Mouse (Mus musculus) intestine, embryonic 16.5 days (tissue): Measurements from ENCODE around the gene Col26a1. TPM values are rescaled to one million over a fixed set of nuclear protein-coding genes. Genes with fewer than 3 reads are reported as not detected.

Experiments
- ATAC-seq: fragments of 200-750 bp; cut with Nextera tagmentation; 2 replicates; pipeline ENCODE4 v1.8.0; 2017; ENCODE audit warnings: moderate TSS enrichment, moderate library complexity
- H3K27ac ChIP-seq: fragments of 300-500 bp; sonication (generic); 2 replicates; pipeline ENCODE4 v1.5.1; 2014; ENCODE audit warnings: mild to moderate bottlenecking, low read length
- H3K27me3 ChIP-seq: fragments of 300-500 bp; sonication (generic); replicated peaks from 2 replicates; pipeline ENCODE4 v1.6.1; 2014; ENCODE audit warnings: low read length, control low read depth, mixed read lengths; ENCODE audit not compliant: control insufficient read depth, insufficient read depth
- H3K36me3 ChIP-seq: fragments of 300-500 bp; sonication (generic); 2 replicates; pipeline ENCODE4 v1.6.1; 2014; ENCODE audit warnings: low read length, control low read depth; ENCODE audit not compliant: control insufficient read depth, insufficient read depth
- H3K4me1 ChIP-seq: fragments of 300-500 bp; sonication (generic); 2 replicates; pipeline ENCODE4 v1.6.1; 2014; ENCODE audit warnings: low read length, control low read depth, mixed read lengths; ENCODE audit not compliant: control insufficient read depth, insufficient read depth
- H3K4me2 ChIP-seq: fragments of 300-500 bp; sonication (generic); 2 replicates; pipeline ENCODE4 v1.6.1; 2014; ENCODE audit warnings: low read depth, low read length, control low read depth
- H3K4me3 ChIP-seq: fragments of 300-500 bp; sonication (generic); 2 replicates; pipeline ENCODE4 v1.5.1; 2014; ENCODE audit warnings: mild to moderate bottlenecking, low read length
- H3K9ac ChIP-seq: fragments of 300-500 bp; sonication (generic); 2 replicates; pipeline ENCODE4 v1.6.1; 2014; ENCODE audit warnings: low read depth, low read length
- H3K9me3 ChIP-seq: fragments of 300-500 bp; sonication (generic); 2 replicates; pipeline ENCODE4 v1.6.1; 2016; ENCODE audit warnings: low read length, control low read depth; ENCODE audit not compliant: control insufficient read depth
- WGBS: fragments of 180-500 bp; shearing (Covaris S2); extraction: QIAGEN DNeasy Blood & Tissue Kit; methylation state at CpG from one replicate; pipeline ENCODE4 v1.1.7; 2014; 5-methylcytosine and 5-hydroxymethylcytosine counted together
- polyA plus RNA-seq: library from polyadenylated mRNA; unstranded; fragments of >200 nt; fragmentation: Nextera tagmentation; extraction: Ambion mirVana; gene quantifications from 2 replicates; pipeline ENCODE4 v1.2.1, GENCODE M21; 2015

Col26a1 gene
- polyA plus RNA-seq, 1 experiment from 2014 or later, result 6.8 TPM

GRCm38 (mm10) chr5:136792541-136792940 is 90.5 kb downstream of the Col26a1 start:
- Histone ChIP-seq H3K9me3 (no peaks in the 10 kb centered on the region), H3K4me1 (peaks cover 3% of the 10 kb centered on the region; the same call in 1 of the 2 replicates), H3K4me2 (no peak overlapping the region), H3K27me3 (no peaks in the 10 kb centered on the region), H3K36me3 (no peaks in the 10 kb centered on the region), H3K9ac (no peak overlapping the region), H3K4me3 (no peak overlapping the region), H3K27ac (no peak overlapping the region)
- no peak for ATAC-seq
- 80% methylated on average over 10 of the region's 10 CpGs for WGBS

- Histone ChIP-seq H3K27me3 (no peaks in the 10 kb centered on the region), H3K9ac (no peak overlapping the region), H3K36me3 (no peaks in the 10 kb centered on the region), H3K9me3 (no peaks in the 10 kb centered on the region), H3K4me1 (no peaks in the 10 kb centered on the region; the same call in 1 of the 2 replicates), H3K27ac (no peak overlapping the region), H3K4me3 (no peak overlapping the region), H3K4me2 (no peak overlapping the region)
- ATAC-seq, result no peak
- 73% methylated on average over 3 of the region's 3 CpGs for WGBS
Observed at GRCm38 (mm10) chr5:136791204-136791603, 91.8 kb downstream of the Col26a1 start.

GRCm38 (mm10) chr5:136790570-136791196 is 92.3 kb downstream of the Col26a1 start:
- Histone ChIP-seq H3K36me3 (no peaks in the 10 kb centered on the region), H3K27ac (no peak overlapping the region), H3K4me2 (no peak overlapping the region), H3K4me1 (no peaks in the 10 kb centered on the region; the same call in 1 of the 2 replicates), H3K4me3 (no peak overlapping the region), H3K9me3 (no peaks in the 10 kb centered on the region), H3K9ac (no peak overlapping the region), H3K27me3 (no peaks in the 10 kb centered on the region)
- WGBS, result 13% methylated on average over 11 of the region's 11 CpGs
- ATAC-seq, result peak; percentile 81

- WGBS, result 72% methylated on average over 8 of the region's 8 CpGs
- no peak for ATAC-seq
- no peak overlapping the region for H3K4me3 ChIP-seq
- H3K36me3 ChIP-seq, result no peaks in the 10 kb centered on the region
- no peaks in the 10 kb centered on the region for H3K9me3 ChIP-seq
- H3K27ac ChIP-seq, result no peak overlapping the region
- no peak overlapping the region for H3K4me2 ChIP-seq
- no peaks in the 10 kb centered on the region for H3K4me1 ChIP-seq
- no peak overlapping the region for H3K9ac ChIP-seq
- no peaks in the 10 kb centered on the region for H3K27me3 ChIP-seq
Observed at GRCm38 (mm10) chr5:136784531-136784930, 98.5 kb downstream of the Col26a1 start.

- Histone ChIP-seq H3K4me3 (no peak overlapping the region), H3K9me3 (no peaks in the 10 kb centered on the region), H3K27ac (no peak overlapping the region), H3K27me3 (no peaks in the 10 kb centered on the region), H3K36me3 (no peaks in the 10 kb centered on the region), H3K4me1 (no peaks in the 10 kb centered on the region), H3K9ac (no peak overlapping the region), H3K4me2 (no peak overlapping the region; the same call in 1 of the 2 replicates)
- WGBS, result 52% methylated on average over 13 of the region's 13 CpGs
- no peak for ATAC-seq
Observed at GRCm38 (mm10) chr5:136782600-136782999, 100.4 kb downstream of the Col26a1 start.

- H3K4me1 ChIP-seq, result no peaks in the 10 kb centered on the region
- WGBS, result 52% methylated on average over 10 of the region's 10 CpGs
- no peak overlapping the region for H3K4me3 ChIP-seq
- no peak overlapping the region for H3K9ac ChIP-seq
- ATAC-seq, result no peak
- H3K9me3 ChIP-seq, result no peaks in the 10 kb centered on the region
- H3K36me3 ChIP-seq, result no peaks in the 10 kb centered on the region
- H3K27ac ChIP-seq, result no peak overlapping the region
- H3K27me3 ChIP-seq, result no peaks in the 10 kb centered on the region
- no peak overlapping the region for H3K4me2 ChIP-seq
Observed at GRCm38 (mm10) chr5:136780465-136780864, 102.5 kb downstream of the Col26a1 start.

- H3K36me3 ChIP-seq, result no peaks in the 10 kb centered on the region
- no peak overlapping the region for H3K27ac ChIP-seq
- no peaks in the 10 kb centered on the region for H3K9me3 ChIP-seq
- H3K4me1 ChIP-seq, result no peaks in the 10 kb centered on the region
- H3K9ac ChIP-seq, result no peak overlapping the region
- ATAC-seq, result no peak
- 89% methylated on average over 6 of the region's 6 CpGs for WGBS
- no peaks in the 10 kb centered on the region for H3K27me3 ChIP-seq
- H3K4me3 ChIP-seq, result no peak overlapping the region
- H3K4me2 ChIP-seq, result no peak overlapping the region
Observed at GRCm38 (mm10) chr5:136779946-136780345, 103.1 kb downstream of the Col26a1 start.

GRCm38 (mm10) chr5:136775548-136775947 is 107.5 kb downstream of the Col26a1 start:
- 80% methylated on average over 3 of the region's 3 CpGs for WGBS
- Histone ChIP-seq H3K4me3 (no peak overlapping the region), H3K9ac (no peak overlapping the region), H3K9me3 (0 out of 2 replicates have a peak, but pooled peaks cover 3% of the 10 kb centered on the region), H3K27ac (no peak overlapping the region), H3K4me2 (no peak overlapping the region), H3K4me1 (peaks cover 4% of the 10 kb centered on the region; the same call in 1 of the 2 replicates), H3K36me3 (no peaks in the 10 kb centered on the region), H3K27me3 (no peaks in the 10 kb centered on the region)
- ATAC-seq, result no peak

GRCm38 (mm10) chr5:136773044-136774039 is 109.7 kb downstream of the Col26a1 start:
- H3K36me3 ChIP-seq, result no peaks in the 10 kb centered on the region
- H3K4me2 ChIP-seq, result no peak overlapping the region
- peaks cover 4% of the 10 kb centered on the region; the same call in 1 of the 2 replicates for H3K4me1 ChIP-seq
- no peak overlapping the region for H3K4me3 ChIP-seq
- 0 out of 2 replicates have a peak, but pooled peaks have one; percentile 9 for ATAC-seq
- 57% methylated on average over 22 of the region's 22 CpGs for WGBS
- H3K27me3 ChIP-seq, result no peaks in the 10 kb centered on the region
- H3K27ac ChIP-seq, result no peak overlapping the region
- H3K9me3 ChIP-seq, result 0 out of 2 replicates have a peak, but pooled peaks cover 3% of the 10 kb centered on the region
- no peak overlapping the region for H3K9ac ChIP-seq
